23 mouse cellular contexts compared by ENCODE assay signal in genomic region chr8:117776075-117776474, GRCm38 (mm10). TPM values are rescaled to one million over a fixed set of nuclear protein-coding genes. Genes with fewer than 3 reads are reported as not detected.
A peak's percentile ranks its signal among the peaks of the same experiment; 100 is the strongest.
DNase-seq lines count a peak whose midpoint lies in the region; ATAC-seq and TF ChIP-seq lines count a peak whose summit lies in the region.
"Had no signal": no experiment of that assay in that cellular context is flagged by ENCODE, and none has a peak within 500 bp of the region (broad histone marks: within the 10 kb centered on the region; RNA-seq: fewer than 3 reads in every experiment).

No protein-coding gene starts in this region.

- DNase-seq in CD4-positive, CD25-positive, alpha-beta regulatory T cell, adult 2 months (ENCODE audit: low read depth, low spot score) = peak; percentile 64
- DNase-seq in forebrain, embryonic 10.5 days (ENCODE audit: extremely low spot score, low spot score) = no peak
- no peak for DNase-seq in lung, postnatal 4 days
- no peak for DNase-seq in spleen, adult 12 weeks (ENCODE audit: low spot score)
- DNase-seq: adrenal gland, postnatal 25 days; cerebellum, adult 11-12 months; cerebellum, postnatal 14 days; gastrocnemius, postnatal 14 days; heart, adult 2 months; heart, postnatal 4 days; kidney, adult 18-20 months; lung, adult 18-20 months; lung, postnatal 14 days; spleen, adult 18-20 months had no signal

- H3K4me3 ChIP-seq in E14TG2a.4 (replicated peaks; ENCODE audit: low read length) = peak overlapping the region; percentile 46
- no peak overlapping the region for H3K4me3 ChIP-seq in forebrain, embryonic 10.5 days
- H3K4me3 ChIP-seq: heart, adult 2 months; heart, embryonic 15.5 days; limb, embryonic 12.5 days; stomach, embryonic 15.5 days had no signal

- 90% methylated on average over 10 of the region's 10 CpGs for WGBS in forebrain, embryonic 10.5 days

- H3K4me1 ChIP-seq in E14TG2a.4 (replicated peaks; ENCODE audit: low read depth, low read length) = peaks cover 24% of the 10 kb centered on the region
- peaks cover 8% of the 10 kb centered on the region for H3K4me1 ChIP-seq in forebrain, embryonic 10.5 days
- H3K4me1 ChIP-seq: heart, embryonic 15.5 days; limb, embryonic 12.5 days; stomach, embryonic 15.5 days had no signal

- ATAC-seq in common myeloid progenitor, adult 5-6 weeks (replicated peaks; ENCODE audit: low read depth, poor library complexity, severe bottlenecking) = peak; percentile 74
- peak; percentile 55 for ATAC-seq in megakaryocyte, adult 5-6 weeks (ENCODE audit: poor library complexity, severe bottlenecking)
- ATAC-seq: forebrain, embryonic 14.5 days; hindbrain, embryonic 16.5 days had no signal

- H3K27ac ChIP-seq in forebrain, embryonic 10.5 days = no peak overlapping the region
- H3K27ac ChIP-seq: heart, adult 2 months; heart, embryonic 15.5 days; kidney, postnatal 0 days; limb, embryonic 12.5 days; stomach, embryonic 15.5 days had no signal

- H3K36me3 ChIP-seq in E14TG2a.4 (ENCODE audit: insufficient read depth, low read length) = no peaks in the 10 kb centered on the region
- no peaks in the 10 kb centered on the region for H3K36me3 ChIP-seq in forebrain, embryonic 10.5 days (replicated peaks)
- H3K36me3 ChIP-seq: heart, embryonic 15.5 days; limb, embryonic 12.5 days; stomach, embryonic 15.5 days had no signal

- H3K9me3 ChIP-seq in E14TG2a.4 (ENCODE audit: low read length) = no peaks in the 10 kb centered on the region
- H3K9me3 ChIP-seq in forebrain, embryonic 10.5 days = no peaks in the 10 kb centered on the region
- H3K9me3 ChIP-seq: heart, embryonic 15.5 days; limb, embryonic 12.5 days; stomach, embryonic 15.5 days had no signal

- peaks cover 19% of the 10 kb centered on the region for H3K27me3 ChIP-seq in E14TG2a.4 (ENCODE audit: insufficient read depth, low read length)
- no peaks in the 10 kb centered on the region for H3K27me3 ChIP-seq in forebrain, embryonic 10.5 days (ENCODE audit: poor library complexity, severe bottlenecking)
- H3K27me3 ChIP-seq: heart, embryonic 15.5 days; limb, embryonic 12.5 days; stomach, embryonic 15.5 days had no signal

- no peak for TF ChIP-seq CTCF in E14TG2a.4 (conservative IDR thresholded peaks at IDR 0.05; ENCODE audit: low read length)

RNA-seq across cellular contexts. Expression of gene Mphosph6, which starts 25.7 kb away (rescaled TPM):
- 46.9 and 51.0 TPM in 2 replicates for total RNA-seq in common myeloid progenitor, adult 5-6 weeks (2017)
- 31.7 and 32.5 TPM in 2 replicates for total RNA-seq in megakaryocyte, adult 5-6 weeks (2015)
- 25.1 and 33.8 TPM in 2 replicates for total RNA-seq in megakaryocyte, adult 5-6 weeks (2017)
- polyA plus RNA-seq in forebrain, embryonic 10.5 days (2016; fragmentation: Nextera tagmentation; extraction: Ambion mirVana) = 66.7 and 71.2 TPM in 2 replicates
